Mouse (Mus musculus): ENCODE results near the gene Rbm14. TPM values are rescaled to one million over a fixed set of nuclear protein-coding genes. Genes with fewer than 3 reads are reported as not detected.
"Not testable (repeated sequence)": the region's sequence is repeated elsewhere in the genome, so short reads cannot be mapped to it uniquely, and the experiment has no call there.

The Rbm14 gene
- polyA plus RNA-seq, 1 experiment, result 15.3 TPM

- Histone ChIP-seq H3K9me3 (no peaks in the 10 kb centered on the region), H3K4me1 (peaks cover 57% of the 10 kb centered on the region), H3K4me3 (replicated peaks) (no peak overlapping the region), H3K36me3 (replicated peaks; ENCODE audit: low read length) (peaks cover 61% of the 10 kb centered on the region), H3K27me3 (replicated peaks) (no peaks in the 10 kb centered on the region)
- TF ChIP-seq GATA1 (IDR thresholded peaks at IDR 0.05; ENCODE audit: borderline replicate concordance, low read length), result no peak
- no peak for TF ChIP-seq FLI1 (IDR thresholded peaks at IDR 0.05; ENCODE audit: low read length)
Measured at GRCm38 (mm10) chr19:4795929-4796328, 15.5 kb downstream of the Rbm14 start.

DNA sequence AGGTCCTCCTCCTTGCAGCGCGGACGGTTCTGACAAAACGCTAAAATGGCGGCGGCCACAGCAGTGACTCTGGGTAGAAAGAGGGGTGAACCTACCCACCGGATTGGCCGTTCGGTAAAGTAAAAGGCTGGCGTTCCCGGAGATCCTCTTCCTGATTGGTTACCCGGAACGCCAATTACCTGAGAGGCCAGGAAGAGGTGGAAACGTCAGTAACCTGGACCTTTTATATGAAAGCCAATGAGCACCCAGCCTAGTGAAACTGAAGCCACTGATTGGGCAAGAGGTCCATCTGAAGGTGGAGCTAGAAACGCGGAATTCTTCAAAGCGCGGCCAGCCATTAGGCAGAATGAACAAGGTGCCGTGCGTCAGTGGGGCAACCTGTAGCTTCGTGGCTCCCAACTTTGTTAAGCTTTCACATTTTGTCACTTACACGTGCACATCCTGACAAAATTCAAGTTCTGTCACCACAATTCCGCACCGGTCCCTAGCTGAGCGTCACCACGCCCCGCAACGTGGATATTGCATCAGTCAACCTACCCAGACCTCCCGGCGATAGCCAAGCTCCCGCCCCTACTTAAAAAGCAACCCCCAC lies 17.5 kb downstream of the Rbm14 start, which contains the start of gene Rbm4:
Gene Rbm4, minus strand, starts transcription at position 71 of the 592 bp plus-strand sequence.
- no peak for TF ChIP-seq GATA1 (IDR thresholded peaks at IDR 0.05; ENCODE audit: borderline replicate concordance, low read length)
- Histone ChIP-seq H3K4me3 (replicated peaks) (peak within 1 kb of the TSS; percentile 95), H3K27me3 (replicated peaks) (no peaks in the 10 kb centered on the region), H3K4me1 (peaks cover 68% of the 10 kb centered on the region), H3K9me3 (no peaks in the 10 kb centered on the region), H3K36me3 (replicated peaks; ENCODE audit: low read length) (peaks cover 60% of the 10 kb centered on the region)

DNA sequence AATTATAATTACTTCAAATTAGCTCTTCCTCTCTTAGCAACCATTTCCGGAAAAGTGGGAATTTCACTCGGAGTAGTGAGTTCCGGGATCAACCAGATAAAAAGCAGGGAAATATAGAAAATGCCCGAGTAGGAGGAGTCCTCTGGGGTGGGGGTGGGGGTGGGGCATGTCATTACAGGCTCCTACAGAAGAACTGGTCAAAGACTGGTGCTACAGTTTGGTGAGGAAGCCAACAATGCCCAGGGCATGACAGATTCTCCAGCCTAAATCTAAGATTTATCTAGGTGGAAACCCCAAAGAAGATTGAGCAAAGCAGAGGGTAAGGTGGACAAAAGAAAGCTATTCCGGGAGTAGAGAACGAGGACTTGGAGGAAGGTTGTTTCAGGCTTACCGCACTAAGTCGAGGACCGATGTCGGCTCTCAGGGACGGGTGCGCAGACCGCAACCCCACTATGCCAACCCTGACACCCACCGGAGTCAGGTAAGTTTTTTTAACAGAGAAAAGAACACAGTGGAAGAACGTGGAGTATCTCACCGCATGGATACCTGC lies 18.1 kb downstream of the Rbm14 start:
- peak overlapping the region; percentile 95 for H3K4me3 ChIP-seq (replicated peaks)
- no peaks in the 10 kb centered on the region for H3K9me3 ChIP-seq
- peaks cover 60% of the 10 kb centered on the region for H3K36me3 ChIP-seq (replicated peaks; ENCODE audit: low read length)
- peaks cover 74% of the 10 kb centered on the region for H3K4me1 ChIP-seq
- TF ChIP-seq GATA1 (IDR thresholded peaks at IDR 0.05; ENCODE audit: borderline replicate concordance, low read length) (no peak), FLI1 (IDR thresholded peaks at IDR 0.05; ENCODE audit: low read length) (no peak)
- H3K27me3 ChIP-seq (replicated peaks), result no peaks in the 10 kb centered on the region

- H3K4me1 ChIP-seq, result peaks cover 72% of the 10 kb centered on the region
- TF ChIP-seq FLI1 (IDR thresholded peaks at IDR 0.05; ENCODE audit: low read length) (no peak), GATA1 (IDR thresholded peaks at IDR 0.05; ENCODE audit: borderline replicate concordance, low read length) (no peak)
- H3K4me3 ChIP-seq (replicated peaks), result no peak overlapping the region
- H3K27me3 ChIP-seq (replicated peaks), result no peaks in the 10 kb centered on the region
- no peaks in the 10 kb centered on the region for H3K9me3 ChIP-seq
- H3K36me3 ChIP-seq (replicated peaks; ENCODE audit: low read length), result peaks cover 98% of the 10 kb centered on the region
Measured at GRCm38 (mm10) chr19:4786313-4786712, 25.1 kb downstream of the Rbm14 start.

DNA sequence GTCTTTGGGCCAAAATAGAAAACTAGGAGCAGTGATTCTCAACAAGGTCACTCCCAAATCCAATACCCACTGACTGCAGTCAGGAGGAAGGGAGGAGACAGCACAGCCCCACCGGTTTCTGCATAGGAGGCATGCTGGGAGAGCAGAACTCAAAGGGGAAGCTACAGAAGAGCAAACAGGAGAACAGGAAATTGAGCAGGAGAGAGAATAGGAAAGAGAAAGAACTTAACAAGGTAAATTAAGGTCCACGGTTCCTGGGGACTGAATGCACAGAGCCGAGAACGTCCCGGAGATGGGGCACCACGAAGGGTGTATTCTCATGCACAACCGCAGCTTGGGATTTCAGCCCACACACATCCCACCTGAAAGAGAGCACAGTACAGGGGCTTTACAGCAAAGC lies 26.2 kb downstream of the Rbm14 start:
- Histone ChIP-seq H3K36me3 (replicated peaks; ENCODE audit: low read length) (peaks cover 97% of the 10 kb centered on the region), H3K9me3 (no peaks in the 10 kb centered on the region), H3K4me1 (peaks cover 72% of the 10 kb centered on the region), H3K27me3 (replicated peaks) (no peaks in the 10 kb centered on the region), H3K4me3 (replicated peaks) (no peak overlapping the region)
- TF ChIP-seq FLI1 (IDR thresholded peaks at IDR 0.05; ENCODE audit: low read length), result no peak
- TF ChIP-seq GATA1 (IDR thresholded peaks at IDR 0.05; ENCODE audit: borderline replicate concordance, low read length), result no peak

DNA sequence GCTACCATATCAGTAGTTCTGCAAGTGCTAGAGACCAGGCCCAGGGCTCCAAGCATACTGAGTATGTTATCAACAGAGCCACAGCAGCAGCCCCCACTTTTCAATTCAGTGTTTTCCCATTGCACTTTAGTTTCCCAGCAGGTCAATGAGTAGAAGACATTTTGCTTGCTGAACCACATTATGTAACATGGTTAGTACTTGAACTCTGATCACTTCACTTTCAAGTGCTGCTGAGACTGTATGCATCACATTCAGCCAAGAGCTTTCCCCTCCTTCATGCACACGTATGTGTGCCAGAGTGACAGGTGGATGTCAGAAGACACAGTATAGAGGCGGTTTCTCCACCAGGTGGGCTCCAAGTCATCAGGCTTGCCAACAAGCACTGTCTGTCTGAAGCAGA lies 28.5 kb downstream of the Rbm14 start:
- Histone ChIP-seq H3K4me1 (peaks cover 74% of the 10 kb centered on the region), H3K27me3 (replicated peaks) (no peaks in the 10 kb centered on the region), H3K36me3 (replicated peaks; ENCODE audit: low read length) (peaks cover 99% of the 10 kb centered on the region), H3K4me3 (replicated peaks) (no peak overlapping the region), H3K9me3 (no peaks in the 10 kb centered on the region)
- TF ChIP-seq GATA1 (IDR thresholded peaks at IDR 0.05; ENCODE audit: borderline replicate concordance, low read length) (no peak), FLI1 (IDR thresholded peaks at IDR 0.05; ENCODE audit: low read length) (no peak)

DNA sequence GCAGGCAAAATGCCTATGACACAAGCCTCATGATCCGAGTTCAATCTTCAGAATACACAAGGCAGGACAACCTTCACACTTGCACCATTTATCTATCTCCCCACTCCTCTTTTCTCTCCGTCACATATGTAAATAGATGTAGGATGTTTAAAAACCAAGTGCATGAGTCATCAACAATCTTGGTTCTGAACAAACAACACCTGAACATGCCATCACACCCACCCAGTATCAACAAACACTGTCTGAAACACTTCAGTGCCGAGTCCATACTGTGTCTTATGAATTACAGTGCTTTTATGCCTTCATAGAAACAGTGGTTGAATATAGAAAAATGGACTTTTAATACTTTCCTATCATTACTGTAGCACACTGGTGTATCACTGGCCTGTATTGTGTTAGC lies 38.6 kb downstream of the Rbm14 start:
- Histone ChIP-seq H3K36me3 (replicated peaks; ENCODE audit: low read length) (peaks cover 96% of the 10 kb centered on the region), H3K27me3 (replicated peaks) (no peaks in the 10 kb centered on the region), H3K4me1 (peaks cover 27% of the 10 kb centered on the region), H3K4me3 (replicated peaks) (no peak overlapping the region), H3K9me3 (no peaks in the 10 kb centered on the region)
- TF ChIP-seq GATA1 (IDR thresholded peaks at IDR 0.05; ENCODE audit: borderline replicate concordance, low read length) (no peak), FLI1 (IDR thresholded peaks at IDR 0.05; ENCODE audit: low read length) (no peak)

- peaks cover 96% of the 10 kb centered on the region for H3K36me3 ChIP-seq (replicated peaks; ENCODE audit: low read length)
- no peaks in the 10 kb centered on the region for H3K27me3 ChIP-seq (replicated peaks)
- TF ChIP-seq FLI1 (IDR thresholded peaks at IDR 0.05; ENCODE audit: low read length), result no peak
- TF ChIP-seq GATA1 (IDR thresholded peaks at IDR 0.05; ENCODE audit: borderline replicate concordance, low read length), result no peak
- H3K4me3 ChIP-seq (replicated peaks), result no peak overlapping the region
- peaks cover 14% of the 10 kb centered on the region for H3K4me1 ChIP-seq
- H3K9me3 ChIP-seq, result no peaks in the 10 kb centered on the region
Measured at GRCm38 (mm10) chr19:4767507-4768148, 43.8 kb downstream of the Rbm14 start.

DNA sequence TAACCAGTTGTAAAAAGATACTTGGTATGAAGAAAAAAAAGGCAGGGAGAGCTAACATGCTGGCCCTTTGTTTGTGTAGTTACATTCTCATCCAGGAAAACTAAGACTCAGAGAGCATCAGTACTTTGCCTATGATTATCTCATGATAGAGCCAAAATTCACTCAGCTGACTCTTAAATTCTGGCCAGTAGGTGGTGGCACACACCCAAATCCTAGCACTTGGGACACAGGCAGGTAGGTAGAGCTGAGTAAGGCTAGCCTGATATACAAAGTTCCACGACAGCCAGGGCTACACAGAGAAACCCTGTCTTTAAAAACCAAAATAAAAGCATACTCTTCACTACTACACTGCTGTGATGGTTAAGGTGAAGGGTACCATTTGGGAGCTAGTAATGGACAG lies 48.6 kb downstream of the Rbm14 start:
- no peak for TF ChIP-seq FLI1 (IDR thresholded peaks at IDR 0.05; ENCODE audit: low read length)
- no peak for TF ChIP-seq GATA1 (IDR thresholded peaks at IDR 0.05; ENCODE audit: borderline replicate concordance, low read length)
- Histone ChIP-seq H3K36me3 (replicated peaks; ENCODE audit: low read length) (peaks cover 85% of the 10 kb centered on the region), H3K4me1 (peaks cover 22% of the 10 kb centered on the region), H3K27me3 (replicated peaks) (no peaks in the 10 kb centered on the region), H3K9me3 (no peaks in the 10 kb centered on the region), H3K4me3 (replicated peaks) (no peak overlapping the region)

- not testable (repeated sequence) for H3K9me3 ChIP-seq; H3K27me3 ChIP-seq (replicated peaks); H3K4me3 ChIP-seq (replicated peaks)
- peaks cover 65% of the 10 kb centered on the region for H3K36me3 ChIP-seq (replicated peaks; ENCODE audit: low read length)
- peaks cover 40% of the 10 kb centered on the region for H3K4me1 ChIP-seq
Measured at GRCm38 (mm10) chr19:4760544-4760943, 50.9 kb downstream of the Rbm14 start.

All from megakaryocyte, embryonic 14.5 days (primary cell).